Mouse (Mus musculus): Measurements from ENCODE around the gene Fbxo2. TPM values are rescaled to one million over a fixed set of nuclear protein-coding genes. Genes with fewer than 3 reads are reported as not detected.

Gene Fbxo2
- total and polyA plus RNA-seq, 3 experiments = 0.30 to 5.9 TPM; not detected in 1

DNA sequence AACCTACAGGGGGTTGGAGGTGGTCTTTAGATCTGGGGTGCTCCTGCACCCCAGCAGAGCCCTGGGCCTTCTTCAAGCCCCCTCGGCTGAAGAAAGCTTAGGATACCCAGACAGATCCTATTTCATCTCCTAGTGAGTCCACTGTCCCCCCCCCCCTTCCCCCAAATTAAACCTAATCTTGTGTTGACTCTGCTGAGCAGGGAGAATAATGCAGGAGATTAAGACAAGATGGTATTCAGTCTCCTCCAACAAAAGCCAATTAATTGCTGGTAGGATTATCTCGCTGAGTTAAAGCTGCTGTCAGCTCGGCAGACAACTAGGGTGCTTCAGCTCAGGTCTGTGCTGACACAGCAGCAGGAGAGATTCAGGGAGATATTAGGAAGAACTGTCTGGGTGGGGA, 10.8 kb downstream of the Fbxo2 start:
- TF ChIP-seq PAX5 (IDR thresholded peaks at IDR 0.05; ENCODE audit: low read length) (no peak), CTCF (conservative IDR thresholded peaks at IDR 0.05 in 1 of 2, IDR thresholded peaks at IDR 0.05 in 1 of 2; ENCODE audit: low read depth in 2 of 2, low read length in 2 of 2) (no peak), TBP (conservative IDR thresholded peaks at IDR 0.05; ENCODE audit: low read depth, low read length) (no peak), MAZ (IDR thresholded peaks at IDR 0.05; ENCODE audit: low read depth, low read length) (no peak), ELF1 (IDR thresholded peaks at IDR 0.05; ENCODE audit: low read depth, low read length) (no peak), CHD1 (IDR thresholded peaks at IDR 0.05; ENCODE audit: low read depth, low read length) (no peak), MXI1 (IDR thresholded peaks at IDR 0.05; ENCODE audit: low read depth, low read length) (no peak), ZKSCAN1 (IDR thresholded peaks at IDR 0.05; ENCODE audit: borderline replicate concordance, low read depth, low read length) (no peak), ETS1 (conservative IDR thresholded peaks at IDR 0.05; ENCODE audit: low read depth, low read length) (no peak), KAT2A (IDR thresholded peaks at IDR 0.05; ENCODE audit: insufficient replicate concordance, low read length) (no peak), RAD21 (IDR thresholded peaks at IDR 0.05; ENCODE audit: low read depth, low read length) (no peak), USF1 (IDR thresholded peaks at IDR 0.05; ENCODE audit: low read depth, low read length) (no peak), JUN (IDR thresholded peaks at IDR 0.05; ENCODE audit: insufficient read depth, low read depth, low read length) (no peak), MYC (IDR thresholded peaks at IDR 0.05; ENCODE audit: low read depth, low read length) (no peak), MEF2A (IDR thresholded peaks at IDR 0.05; ENCODE audit: borderline replicate concordance, low read depth, low read length) (no peak)
- DNase-seq (ENCODE audit: extremely low read depth) = no peak
- in situ Hi-C loops (cut with MboI; ENCODE audit: low pct_ligation_motif_present, low pct_unique_long_range_greater_than_20kb, low sequenced_read_pairs) = loop anchor here (5.0 to 25.0 kb wide), 3 partner anchors 74 to 441 kb away; partner anchors contain the start of gene Masp2
- no peak overlapping the region for H3K4me3 ChIP-seq (replicated peaks in 1 of 3; ENCODE audit: low read depth in 2 of 3, low read length in 2 of 3, poor library complexity in 1 of 3)
- no peaks in the 10 kb centered on the region for H3K9me3 ChIP-seq (replicated peaks; ENCODE audit: low read length)
- dilution Hi-C loops (cut with MboI; ENCODE audit: extremely low pct_ligation_motif_present, extremely low pct_unique_long_range_greater_than_20kb, low sequenced_read_pairs) = no loop called here
- peaks cover 0 to 2% of the 10 kb centered on the region in 2 experiments; a peak in 1 of 4 replicates for H3K4me1 ChIP-seq (ENCODE audit: control insufficient read depth in 1 of 2, insufficient read depth in 2 of 2)
- no peak overlapping the region for H3K9ac ChIP-seq (ENCODE audit: insufficient read depth, low read depth)
- H3K4me2 ChIP-seq (ENCODE audit: insufficient read depth, low read depth, poor library complexity, severe bottlenecking) = no peak overlapping the region
- H3K27me3 ChIP-seq (replicated peaks) = peaks cover 79% of the 10 kb centered on the region
- H3K27ac ChIP-seq (ENCODE audit: insufficient read depth, low read depth) = no peak overlapping the region
- no peaks in the 10 kb centered on the region for H3K36me3 ChIP-seq (replicated peaks in 1 of 2; ENCODE audit: control insufficient read depth in 1 of 2, insufficient read depth in 1 of 2, low read length in 1 of 2)
- H3K79me2 ChIP-seq (replicated peaks; ENCODE audit: control insufficient read depth, extremely low read depth, insufficient read depth, poor library complexity, severe bottlenecking) = no peaks in the 10 kb centered on the region

DNA sequence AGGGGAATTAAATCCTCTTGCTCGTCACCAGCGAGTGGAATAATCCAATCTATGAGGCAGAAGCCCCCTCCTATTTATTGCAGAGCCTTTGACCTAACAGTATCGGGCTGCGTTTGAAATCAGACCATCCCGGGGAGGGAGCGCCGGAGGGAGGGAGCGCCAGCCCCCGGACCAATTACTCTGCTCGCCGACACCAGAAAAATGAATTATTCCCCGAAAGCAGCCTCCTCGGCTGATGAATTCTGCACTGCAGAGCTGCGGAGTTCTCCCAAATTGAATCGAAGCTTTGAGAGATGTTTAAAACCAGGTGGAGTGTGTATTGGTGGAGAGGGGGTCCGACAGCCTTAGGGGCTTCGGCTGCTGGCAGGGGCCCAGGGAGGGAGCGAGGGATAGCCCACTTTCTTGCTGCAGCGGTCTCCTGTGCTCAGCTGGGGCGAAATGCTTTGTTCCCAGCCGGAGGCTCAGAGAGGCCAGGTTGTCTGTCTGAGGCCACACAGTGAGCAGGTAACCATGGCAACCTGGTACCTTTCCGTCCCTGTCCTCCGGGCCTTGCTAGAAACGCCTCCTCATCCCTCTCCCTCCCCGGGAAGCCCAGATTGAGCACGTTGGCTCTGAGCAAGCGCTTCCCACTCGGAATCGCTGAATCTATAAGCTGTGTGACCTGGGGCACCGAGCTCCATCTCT, 13.5 kb downstream of the Fbxo2 start:
- Histone ChIP-seq H3K9me3 (replicated peaks; ENCODE audit: low read length) (no peaks in the 10 kb centered on the region), H3K4me1 (ENCODE audit: control insufficient read depth in 1 of 2, insufficient read depth in 2 of 2) (no peaks in the 10 kb centered on the region), H3K9ac (ENCODE audit: insufficient read depth, low read depth) (no peak overlapping the region), H3K4me3 (replicated peaks in 1 of 3; ENCODE audit: low read depth in 2 of 3, low read length in 2 of 3, poor library complexity in 1 of 3) (no peak overlapping the region), H3K36me3 (replicated peaks in 1 of 2; ENCODE audit: control insufficient read depth in 1 of 2, insufficient read depth in 1 of 2, low read length in 1 of 2) (no peaks in the 10 kb centered on the region), H3K27me3 (replicated peaks) (peaks cover 92% of the 10 kb centered on the region), H3K79me2 (replicated peaks; ENCODE audit: control insufficient read depth, extremely low read depth, insufficient read depth, poor library complexity, severe bottlenecking) (no peaks in the 10 kb centered on the region; the same call in 1 of the 2 replicates), H3K27ac (ENCODE audit: insufficient read depth, low read depth) (no peak overlapping the region), H3K4me2 (ENCODE audit: insufficient read depth, low read depth, poor library complexity, severe bottlenecking) (no peak overlapping the region)
- DNase-seq (ENCODE audit: extremely low read depth) = no peak
- dilution Hi-C loops (cut with MboI; ENCODE audit: extremely low pct_ligation_motif_present, extremely low pct_unique_long_range_greater_than_20kb, low sequenced_read_pairs) = no loop called here
- TF ChIP-seq SIN3A (IDR thresholded peaks at IDR 0.05; ENCODE audit: low read length) (no peak), CHD1 (IDR thresholded peaks at IDR 0.05; ENCODE audit: low read depth, low read length) (no peak)
- in situ Hi-C loops (cut with MboI; ENCODE audit: low pct_ligation_motif_present, low pct_unique_long_range_greater_than_20kb, low sequenced_read_pairs) = loop anchor here (5.0 to 25.0 kb wide), 3 partner anchors 71 to 438 kb away; partner anchors contain the start of gene Masp2
